Mouse (Mus musculus) MEL (cell line): ENCODE measurements around the gene Npm3.

Experiments
- CHD2 ChIP-seq: IDR thresholded peaks from 2 replicates; pipeline ENCODE4 v1.6.1; 2011; ENCODE audit warnings: low read length, improper control_type of control experiment
- CTCF ChIP-seq, 3 experiments: IDR thresholded peaks in 2 of 3; conservative IDR thresholded peaks in 1 of 3; 2 replicates each; pipeline ENCODE4 v1.5.1; 2011 to 2012; ENCODE audit warnings: low read length in 3 of 3, low read depth in 2 of 3, mild to moderate bottlenecking in 2 of 3, improper control_type of control experiment in 1 of 3, inconsistent platforms in 1 of 3, mixed read lengths in 1 of 3, moderate library complexity in 1 of 3; ENCODE audit not compliant: control insufficient read depth in 1 of 3, insufficient read depth in 1 of 3, poor library complexity in 1 of 3, severe bottlenecking in 1 of 3
- EP300 ChIP-seq, 2 experiments: IDR thresholded peaks; 2 replicates each; pipeline ENCODE4 v1.6.1; 2011; ENCODE audit warnings: improper control_type of control experiment in 2 of 2, low read length in 2 of 2, low read depth in 1 of 2, mild to moderate bottlenecking in 1 of 2
- ETS1 ChIP-seq: IDR thresholded peaks from 2 replicates; pipeline ENCODE4 v1.6.1; 2012; ENCODE audit warnings: low read depth, mild to moderate bottlenecking, inconsistent platforms, low read length, improper control_type of control experiment, moderate library complexity
- MAX ChIP-seq: IDR thresholded peaks from 2 replicates; pipeline ENCODE4 v1.6.1; 2011; ENCODE audit warnings: low read length, improper control_type of control experiment
- POLR2A ChIP-seq, 2 experiments: IDR thresholded peaks; 2 replicates each; pipeline ENCODE4 v1.6.1; 2011 to 2012; ENCODE audit warnings: low read length in 2 of 2, mild to moderate bottlenecking in 2 of 2, control low read depth in 1 of 2, improper control_type of control experiment in 1 of 2, low read depth in 1 of 2, moderate library complexity in 1 of 2; ENCODE audit not compliant: control insufficient read depth in 1 of 2, insufficient read depth in 1 of 2, poor library complexity in 1 of 2
- SMC3 ChIP-seq: IDR thresholded peaks from 2 replicates; pipeline ENCODE4 v1.6.1; 2011; ENCODE audit warnings: low read depth, low read length, improper control_type of control experiment
- ZMIZ1 ChIP-seq: IDR thresholded peaks from 2 replicates; pipeline ENCODE4 v1.6.1; 2012; ENCODE audit warnings: low read depth, mild to moderate bottlenecking, inconsistent platforms, low read length, improper control_type of control experiment, moderate library complexity

DNA sequence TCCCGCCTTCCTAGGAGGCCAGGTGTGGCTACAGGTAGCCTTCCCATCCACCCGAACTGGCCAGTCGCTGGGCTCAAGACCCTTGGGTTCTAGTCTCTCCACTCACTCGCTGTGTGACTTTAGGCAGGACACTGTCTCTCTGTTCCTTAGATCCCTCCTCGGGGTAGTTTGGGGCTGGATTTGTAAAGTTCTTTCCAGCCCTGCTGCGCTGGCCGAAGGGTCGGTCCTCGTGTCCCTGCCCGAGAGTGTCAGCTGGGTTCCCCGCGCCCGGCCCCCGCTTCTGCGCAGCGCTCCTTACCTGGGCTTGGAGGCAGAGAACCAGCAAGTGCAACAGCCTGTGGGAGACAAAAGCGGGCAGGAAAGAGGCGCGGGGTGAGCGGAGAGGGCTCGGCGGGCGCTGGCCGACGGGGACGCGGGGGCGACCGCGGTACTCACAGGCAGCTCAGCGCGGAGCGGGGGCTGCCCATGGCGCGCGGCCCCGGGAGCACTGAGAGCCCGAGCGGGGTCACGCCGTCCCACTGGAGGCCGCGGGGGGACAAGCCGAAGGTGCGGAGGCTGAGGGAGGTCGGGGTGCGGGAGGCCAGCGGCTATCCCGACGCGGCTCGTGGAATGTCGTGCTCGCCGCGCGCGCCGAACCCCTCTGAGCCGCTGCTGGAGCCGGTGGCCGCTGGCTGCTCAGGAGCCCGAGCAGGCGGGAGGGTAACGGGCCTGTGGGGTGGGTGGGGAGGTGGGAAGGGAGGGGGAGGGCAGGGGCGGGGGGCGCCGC lies 7.0 kb downstream of the Npm3 start, which contains the start of gene Fgf8:
- TF ChIP-seq SMC3 (no peak), EP300 (IDR thresholded peaks at IDR 0.05; ENCODE audit: low read depth in 1 of 2, low read length in 2 of 2) (no peak), ETS1 (no peak), CHD2 (no peak), POLR2A (IDR thresholded peaks at IDR 0.05; ENCODE audit: control insufficient read depth in 1 of 2, insufficient read depth in 1 of 2, low read depth in 1 of 2, low read length in 2 of 2, poor library complexity in 1 of 2) (0 out of 4 replicates have a peak, but pooled peaks of 1 of the 2 experiments have one; percentile 7), ZMIZ1 (no peak), MAX (no peak), CTCF (IDR thresholded peaks at IDR 0.05 in 2 of 3, conservative IDR thresholded peaks at IDR 0.05 in 1 of 3; ENCODE audit: control insufficient read depth in 1 of 3, insufficient read depth in 1 of 3, low read depth in 2 of 3, low read length in 3 of 3, poor library complexity in 1 of 3, severe bottlenecking in 1 of 3) (no peak)
